Mouse (Mus musculus) cerebellum, adult 8-10 months (tissue): Measurements from ENCODE around the gene Cldn4.
"Not testable (repeated sequence)": the region's sequence is repeated elsewhere in the genome, so short reads cannot be mapped to it uniquely, and the experiment has no call there.

Experiments used
- DNase-seq: peaks from one replicate; pipeline ENCODE4 v3.0.0; 2022

Cldn4 gene

GRCm38 (mm10) chr5:134946857-134947255 is at the start of gene Cldn4:
Gene Cldn4 (minus strand): TSS chr5:134946934.
- no peak for DNase-seq

- DNase-seq = no peak
Observed at GRCm38 (mm10) chr5:134992566-134992965, 45.8 kb upstream of the Cldn4 start.

GRCm38 (mm10) chr5:134989741-134990140 is 43.0 kb upstream of the Cldn4 start:
- DNase-seq = no peak

- DNase-seq = no peak
Observed at GRCm38 (mm10) chr5:134989166-134989565, 42.4 kb upstream of the Cldn4 start.

- no peak for DNase-seq
Observed at GRCm38 (mm10) chr5:134986298-134987268, 39.8 kb upstream of the Cldn4 start.

GRCm38 (mm10) chr5:134985633-134986297 is 39.0 kb upstream of the Cldn4 start, which contains the start of gene Cldn3:
Gene Cldn3 (plus strand): TSS chr5:134986214.
- DNase-seq = no peak

- no peak for DNase-seq
Observed at GRCm38 (mm10) chr5:134983771-134984170, 37.0 kb upstream of the Cldn4 start.

GRCm38 (mm10) chr5:134983111-134983510 is 36.4 kb upstream of the Cldn4 start:
- DNase-seq = no peak

- no peak for DNase-seq
Observed at GRCm38 (mm10) chr5:134981149-134981548, 34.4 kb upstream of the Cldn4 start.

- no peak for DNase-seq
Observed at GRCm38 (mm10) chr5:134977837-134978236, 31.1 kb upstream of the Cldn4 start.

GRCm38 (mm10) chr5:134976577-134977250 is 30.0 kb upstream of the Cldn4 start:
- no peak for DNase-seq

GRCm38 (mm10) chr5:134976164-134976563 is 29.4 kb upstream of the Cldn4 start:
- no peak for DNase-seq

GRCm38 (mm10) chr5:134974921-134975320 is 28.2 kb upstream of the Cldn4 start:
- DNase-seq = no peak

GRCm38 (mm10) chr5:134974294-134974693 is 27.6 kb upstream of the Cldn4 start:
- DNase-seq = no peak

- no peak for DNase-seq
Observed at GRCm38 (mm10) chr5:134973526-134973925, 26.8 kb upstream of the Cldn4 start.

GRCm38 (mm10) chr5:134973081-134973480 is 26.3 kb upstream of the Cldn4 start:
- no peak for DNase-seq

GRCm38 (mm10) chr5:134970671-134971070 is 23.9 kb upstream of the Cldn4 start:
- DNase-seq = no peak

- DNase-seq = no peak
Observed at GRCm38 (mm10) chr5:134967164-134967944, 20.6 kb upstream of the Cldn4 start.

GRCm38 (mm10) chr5:134965852-134966821 is 19.4 kb upstream of the Cldn4 start:
- no peak for DNase-seq

- peak; percentile 60 for DNase-seq
Observed at GRCm38 (mm10) chr5:134965473-134965851, 18.7 kb upstream of the Cldn4 start.

- DNase-seq = not testable (repeated sequence)
Observed at GRCm38 (mm10) chr5:134964655-134965054, 17.9 kb upstream of the Cldn4 start.
